Mouse (Mus musculus): ENCODE measurements around the gene Cdc42ep2. TPM values are rescaled to one million over a fixed set of nuclear protein-coding genes. Genes with fewer than 3 reads are reported as not detected.
A peak's percentile ranks its signal among the peaks of the same experiment; 100 is the strongest.

The Cdc42ep2 gene
- total and polyA plus RNA-seq, 3 experiments: 0.13 to 0.25 (median 0.20) TPM

GRCm38 (mm10) chr19:5963883-5964562, 39.4 kb upstream of the Cdc42ep2 start, which contains the start of gene Pola2 (continued):
- peak; percentile 84 for TF ChIP-seq MAX (IDR thresholded peaks at IDR 0.05; ENCODE audit: low read length)
- TF ChIP-seq CHD2 (IDR thresholded peaks at IDR 0.05; ENCODE audit: low read length): no peak
- 0 out of 2 replicates have a peak, but pooled peaks have one; percentile 8 for TF ChIP-seq ETS1 (conservative IDR thresholded peaks at IDR 0.05; ENCODE audit: low read depth, low read length)
- no peak for TF ChIP-seq JUND (conservative IDR thresholded peaks at IDR 0.05; ENCODE audit: low read depth, low read length)
- peak; percentile 55; the same call in 1 of the 2 replicates for TF ChIP-seq TBP (conservative IDR thresholded peaks at IDR 0.05; ENCODE audit: low read depth, low read length)
- no peak for TF ChIP-seq MAFK (IDR thresholded peaks at IDR 0.05; ENCODE audit: insufficient replicate concordance, low read length)
- peak; percentile 84 for TF ChIP-seq POLR2AphosphoS2 (IDR thresholded peaks at IDR 0.05; ENCODE audit: low read depth, low read length)
- TF ChIP-seq RCOR1 (conservative IDR thresholded peaks at IDR 0.05; ENCODE audit: low read depth, low read length): no peak
- TF ChIP-seq E2F4 (IDR thresholded peaks at IDR 0.05; ENCODE audit: insufficient replicate concordance, low read depth, low read length): peak; percentile 98
- TF ChIP-seq JUN (IDR thresholded peaks at IDR 0.05; ENCODE audit: insufficient read depth, low read depth, low read length): no peak
- no peak for TF ChIP-seq ZKSCAN1 (IDR thresholded peaks at IDR 0.05; ENCODE audit: borderline replicate concordance, low read depth, low read length)
- peak; percentile 55; the same call in 1 of the 2 replicates for TF ChIP-seq MAZ (IDR thresholded peaks at IDR 0.05; ENCODE audit: low read depth, low read length)
- peak; percentile 71 for TF ChIP-seq HCFC1 (IDR thresholded peaks at IDR 0.05; ENCODE audit: low read depth, low read length)
- TF ChIP-seq ELF1 (IDR thresholded peaks at IDR 0.05; ENCODE audit: low read depth, low read length): peak; percentile 71
- TF ChIP-seq GABPA (IDR thresholded peaks at IDR 0.05; ENCODE audit: insufficient replicate concordance, low read depth, low read length): no peak
- TF ChIP-seq PAX5 (IDR thresholded peaks at IDR 0.05; ENCODE audit: low read length): no peak

- no peaks in the 10 kb centered on the region for H3K9me3 ChIP-seq (replicated peaks; ENCODE audit: low read length)
- no peak overlapping the region for H3K27ac ChIP-seq (ENCODE audit: insufficient read depth, low read depth)
- TF ChIP-seq SMC3 (IDR thresholded peaks at IDR 0.05; ENCODE audit: low read depth, low read length): peak; percentile 9; the same call in 1 of the 2 replicates
- TF ChIP-seq JUN (IDR thresholded peaks at IDR 0.05; ENCODE audit: insufficient read depth, low read depth, low read length): no peak
- TF ChIP-seq CHD2 (IDR thresholded peaks at IDR 0.05; ENCODE audit: low read length): no peak
- no peak for TF ChIP-seq BHLHE40 (IDR thresholded peaks at IDR 0.05; ENCODE audit: low read depth, low read length)
- TF ChIP-seq E2F4 (IDR thresholded peaks at IDR 0.05; ENCODE audit: insufficient replicate concordance, low read depth, low read length): no peak
- TF ChIP-seq CHD1 (IDR thresholded peaks at IDR 0.05; ENCODE audit: low read depth, low read length): no peak; the same call in 1 of the 2 replicates
- TF ChIP-seq SIN3A (IDR thresholded peaks at IDR 0.05; ENCODE audit: low read length): no peak; the same call in none of the 2 replicates
- TF ChIP-seq TCF12 (IDR thresholded peaks at IDR 0.05; ENCODE audit: low read depth, low read length): no peak
- no peak for TF ChIP-seq RCOR1 (conservative IDR thresholded peaks at IDR 0.05; ENCODE audit: low read depth, low read length)
- TF ChIP-seq ETS1 (conservative IDR thresholded peaks at IDR 0.05; ENCODE audit: low read depth, low read length): no peak
- TF ChIP-seq GABPA (IDR thresholded peaks at IDR 0.05; ENCODE audit: insufficient replicate concordance, low read depth, low read length): no peak
- peak in 1 of 2 experiments; percentile 43; a peak in 2 of 4 replicates for TF ChIP-seq CTCF (conservative IDR thresholded peaks at IDR 0.05 in 1 of 2, IDR thresholded peaks at IDR 0.05 in 1 of 2; ENCODE audit: low read depth in 2 of 2, low read length in 2 of 2)
- no peak for TF ChIP-seq MAFK (IDR thresholded peaks at IDR 0.05; ENCODE audit: insufficient replicate concordance, low read length)
- TF ChIP-seq EP300 (IDR thresholded peaks at IDR 0.05; ENCODE audit: low read length): no peak
- 0 out of 2 replicates have a peak, but pooled peaks have one; percentile 33 for TF ChIP-seq KAT2A (IDR thresholded peaks at IDR 0.05; ENCODE audit: insufficient replicate concordance, low read length)
- TF ChIP-seq USF2 (conservative IDR thresholded peaks at IDR 0.05; ENCODE audit: low read depth, low read length): no peak
- no peak for TF ChIP-seq ZMIZ1 (IDR thresholded peaks at IDR 0.05; ENCODE audit: low read depth, low read length)
- no peak; the same call in 1 of the 2 replicates for TF ChIP-seq RAD21 (IDR thresholded peaks at IDR 0.05; ENCODE audit: low read depth, low read length)
- peaks cover 35% of the 10 kb centered on the region for H3K79me2 ChIP-seq (replicated peaks; ENCODE audit: control insufficient read depth, extremely low read depth, insufficient read depth, poor library complexity, severe bottlenecking)
- peak overlapping the region; percentile 67 to 79 (median 77) for H3K4me3 ChIP-seq (replicated peaks in 1 of 3; ENCODE audit: low read depth in 2 of 3, low read length in 2 of 3, poor library complexity in 1 of 3)
- peaks cover 3 to 36% of the 10 kb centered on the region in 2 experiments; a peak in 3 of 4 replicates for H3K4me1 ChIP-seq (ENCODE audit: control insufficient read depth in 1 of 2, insufficient read depth in 2 of 2)
- no peak for DNase-seq (ENCODE audit: extremely low read depth)
- in situ Hi-C loops (cut with MboI; ENCODE audit: low pct_ligation_motif_present, low pct_unique_long_range_greater_than_20kb, low sequenced_read_pairs) (loop anchor here (5.0 to 10.0 kb wide), 4 partner anchors 40 to 162 kb away; partner anchors contain the start of genes Capn1, Cdc42ep2, Snx15 and Tm7sf2), dilution Hi-C loops (cut with MboI; ENCODE audit: extremely low pct_ligation_motif_present, extremely low pct_unique_long_range_greater_than_20kb, low sequenced_read_pairs) (no loop called here)
- H3K36me3 ChIP-seq (replicated peaks in 1 of 2; ENCODE audit: control insufficient read depth in 1 of 2, insufficient read depth in 1 of 2, low read length in 1 of 2): peaks cover 23 to 34% of the 10 kb centered on the region in 2 experiments
- peak overlapping the region; percentile 93 for H3K4me2 ChIP-seq (ENCODE audit: insufficient read depth, low read depth, poor library complexity, severe bottlenecking)
- H3K9ac ChIP-seq (ENCODE audit: insufficient read depth, low read depth): peak overlapping the region; percentile 92
- H3K27me3 ChIP-seq (replicated peaks): no peaks in the 10 kb centered on the region
Measured at GRCm38 (mm10) chr19:5962651-5963050, 38.0 kb upstream of the Cdc42ep2 start.
